Mouse (Mus musculus) T-helper 2 cell (primary cell): Measurements from ENCODE around the gene Pdk1.
"Not testable (repeated sequence)": the region's sequence is repeated elsewhere in the genome, so short reads cannot be mapped to it uniquely, and the experiment has no call there.

Experiments used
- in situ Hi-C: fragments of 300-600 bp; cut with MboI, MseI; formaldehyde crosslinking; loops from one replicate; pipeline ENCODE4 v1.15.1; 2025; ENCODE audit warnings: high pct_unique_total_duplicates

The Pdk1 gene

DNA sequence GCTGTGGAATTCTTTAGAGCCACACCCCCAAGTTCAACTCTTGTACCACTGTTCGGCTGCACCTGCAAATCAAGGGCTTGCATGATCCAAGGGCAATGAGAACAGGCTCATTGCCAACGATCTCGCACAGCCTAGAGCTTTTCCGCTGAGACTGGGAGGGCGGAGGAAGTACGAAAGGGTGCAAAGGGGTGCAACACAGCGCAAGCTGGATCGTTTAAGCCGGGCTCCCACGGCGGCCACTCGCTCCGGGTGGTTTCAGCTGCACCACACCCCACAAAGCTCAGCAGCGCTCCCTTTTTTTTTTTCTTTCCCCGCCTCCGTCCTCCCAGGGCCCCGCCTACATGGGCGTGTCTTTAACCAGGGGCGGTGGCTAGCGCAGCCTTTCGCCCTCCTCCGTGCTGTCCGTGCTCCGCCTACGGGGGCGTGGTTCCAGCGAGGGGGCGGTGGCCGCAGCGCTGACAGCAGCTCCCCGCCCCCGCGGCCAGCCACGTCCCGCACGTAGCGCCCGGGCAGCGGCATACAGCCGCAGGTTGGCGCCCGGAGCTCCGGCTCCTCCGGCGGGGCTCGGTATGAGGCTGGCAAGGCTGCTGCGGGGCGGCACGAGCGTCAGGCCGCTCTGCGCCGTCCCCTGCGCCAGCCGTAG is at the start of gene Pdk1:
Gene Pdk1, plus strand, starts transcription at position 424 of the 643 bp plus-strand sequence.
- in situ Hi-C loops, result no loop called here

DNA sequence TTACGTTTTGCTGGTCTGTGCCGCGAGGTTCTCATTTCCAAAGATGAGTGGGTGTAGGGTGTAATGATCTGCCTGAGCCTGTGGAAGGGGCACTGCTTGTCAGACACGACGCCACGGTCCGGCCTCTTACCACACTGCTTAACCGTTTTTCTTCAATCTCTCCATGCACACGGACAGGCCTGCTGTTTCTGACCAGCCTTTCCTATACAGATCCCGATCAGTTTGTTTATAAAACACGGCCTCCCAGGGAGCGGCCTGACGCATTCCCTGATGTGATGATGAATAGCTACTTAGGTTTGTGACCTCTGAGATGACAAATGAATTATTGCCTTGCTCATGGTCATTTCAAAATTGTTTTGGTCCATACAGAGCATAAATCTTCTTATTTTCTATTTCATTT is 48.9 kb upstream of the Pdk1 start:
- in situ Hi-C loops, result no loop called here

DNA sequence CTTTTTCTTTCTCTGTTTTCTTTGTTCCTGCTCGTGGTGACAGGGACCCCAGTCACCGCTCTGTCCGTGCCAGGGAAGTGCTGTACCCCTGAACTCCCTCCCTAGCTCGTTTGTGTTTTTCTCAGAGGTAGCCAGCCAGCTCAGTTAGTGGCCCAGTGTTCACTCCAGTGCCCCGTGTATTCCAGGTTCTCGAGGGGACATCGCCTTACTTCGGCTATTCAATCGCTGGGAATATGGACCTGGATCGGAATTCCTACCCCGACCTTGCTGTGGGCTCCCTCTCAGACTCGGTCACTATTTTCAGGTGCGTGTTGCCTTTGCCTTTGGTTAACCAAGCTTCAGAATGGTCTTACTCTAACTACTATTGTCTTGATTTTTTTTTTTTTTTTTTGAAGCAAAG is 45.3 kb upstream of the Pdk1 start:
- in situ Hi-C loops, result no loop called here

DNA sequence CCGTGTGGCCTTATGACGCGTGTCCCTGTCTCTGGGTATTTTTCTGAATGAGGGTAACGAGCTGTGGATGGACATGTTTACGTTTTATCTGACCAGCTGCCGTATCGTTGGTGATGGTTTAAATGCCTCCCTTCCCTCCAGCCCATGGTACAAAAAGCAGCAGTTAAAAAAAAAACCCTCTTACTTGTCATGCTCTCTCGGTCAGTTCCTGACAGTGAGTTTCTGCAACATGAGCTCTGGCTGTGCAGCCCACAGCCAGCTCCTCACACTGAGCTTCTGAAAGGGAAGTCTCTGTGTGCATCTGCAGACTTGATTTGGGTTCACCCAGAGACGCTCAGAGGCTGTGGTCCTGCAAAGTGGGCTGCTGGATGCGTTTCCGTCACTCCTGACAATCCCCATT is 44.1 kb upstream of the Pdk1 start:
- in situ Hi-C loops, result no loop called here

DNA sequence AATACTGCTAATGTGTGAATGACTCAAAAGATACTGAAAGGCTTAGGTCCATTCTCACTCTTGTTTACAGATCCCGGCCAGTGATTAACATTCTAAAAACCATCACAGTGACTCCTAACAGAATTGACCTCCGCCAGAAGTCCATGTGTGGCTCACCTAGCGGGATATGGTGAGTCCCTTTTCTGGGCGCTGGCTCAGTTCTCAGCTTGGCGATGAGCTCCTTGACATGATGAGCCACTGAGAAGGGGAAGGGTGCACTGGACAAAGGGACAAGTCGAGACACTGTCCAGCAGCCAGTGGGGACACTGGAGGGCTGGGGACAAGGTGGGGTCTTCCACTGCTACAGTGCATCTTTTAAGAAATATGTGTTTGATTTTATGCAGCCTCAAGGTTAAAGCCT is 39.4 kb upstream of the Pdk1 start:
- in situ Hi-C loops, result no loop called here

DNA sequence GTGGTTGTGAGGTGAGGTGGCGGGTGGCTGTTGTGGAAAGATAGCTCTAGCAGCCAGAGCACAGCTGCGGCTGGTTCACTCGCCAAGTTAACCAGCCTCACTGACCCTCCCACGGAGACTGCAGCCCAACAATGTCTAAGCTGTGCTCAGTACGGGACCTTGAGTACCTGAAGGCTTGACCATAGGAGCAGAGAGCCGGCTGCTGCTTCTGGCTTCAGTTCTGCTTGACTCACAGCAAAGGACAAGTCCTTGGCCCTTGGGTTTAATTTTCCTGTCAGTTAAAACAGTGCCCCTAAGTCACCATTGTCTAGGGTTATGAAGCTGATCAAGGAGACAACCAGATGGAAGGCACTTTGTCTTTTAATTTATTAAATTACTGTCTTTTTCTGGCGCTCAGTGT is 38.7 kb upstream of the Pdk1 start:
- in situ Hi-C loops, result no loop called here

DNA sequence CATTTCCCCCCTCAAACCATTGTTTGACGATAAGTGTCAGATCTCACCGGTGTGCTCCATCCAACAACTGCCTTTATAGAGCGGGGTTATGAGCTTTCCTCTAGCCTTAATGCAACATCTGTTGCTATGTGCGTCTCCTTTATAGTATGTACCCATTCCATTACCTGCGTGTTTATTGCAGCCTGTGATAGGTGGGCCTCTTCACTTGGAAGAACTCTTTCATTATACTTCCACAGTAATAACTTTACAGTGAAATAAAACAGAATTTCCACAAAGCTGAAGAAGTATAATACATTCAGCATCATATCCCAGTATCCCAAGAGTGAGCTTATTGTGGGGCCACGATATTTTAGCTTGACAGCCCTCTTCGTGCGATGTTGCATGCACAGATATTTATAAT is 37.5 kb upstream of the Pdk1 start:
- in situ Hi-C loops, result no loop called here

DNA sequence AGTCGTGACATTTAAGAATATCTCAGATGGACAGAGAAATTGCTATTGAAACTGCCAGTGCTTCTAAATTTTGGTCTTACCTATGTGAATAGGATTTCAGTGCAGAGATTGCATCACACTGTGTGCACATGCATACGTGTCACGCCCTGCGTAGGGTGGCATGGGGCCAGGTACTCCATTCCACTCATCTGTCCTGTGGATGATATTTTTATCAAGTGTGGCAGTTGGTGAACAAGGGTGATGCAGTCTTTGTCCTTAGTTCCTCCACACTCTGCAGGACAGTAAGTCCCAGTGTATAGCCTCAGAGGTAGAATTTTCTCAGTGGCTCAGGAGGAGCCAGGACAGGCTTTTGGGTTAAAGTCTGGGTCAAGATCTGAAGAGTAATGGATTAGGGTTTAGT is 36.8 kb upstream of the Pdk1 start:
- in situ Hi-C loops, result no loop called here

DNA sequence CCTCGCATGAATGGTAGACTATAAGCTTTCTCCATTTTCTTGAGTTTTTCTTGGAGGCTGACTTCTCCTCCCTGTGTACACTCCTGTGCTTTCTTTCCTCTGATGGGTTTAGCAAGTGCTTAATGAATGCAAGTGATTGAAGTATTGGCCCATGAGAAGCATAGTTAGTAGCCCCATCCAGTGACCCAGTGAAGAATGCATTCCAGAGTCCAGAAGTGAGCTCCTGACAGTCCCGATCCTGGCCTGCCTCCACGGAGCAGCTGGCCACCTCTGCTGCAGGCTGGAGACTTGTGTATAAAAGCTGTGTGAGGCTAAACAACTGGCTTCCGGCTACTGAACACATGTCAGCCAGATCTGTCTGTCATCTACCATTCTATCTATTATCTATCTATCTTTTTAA is 35.8 kb upstream of the Pdk1 start:
- in situ Hi-C loops, result no loop called here

DNA sequence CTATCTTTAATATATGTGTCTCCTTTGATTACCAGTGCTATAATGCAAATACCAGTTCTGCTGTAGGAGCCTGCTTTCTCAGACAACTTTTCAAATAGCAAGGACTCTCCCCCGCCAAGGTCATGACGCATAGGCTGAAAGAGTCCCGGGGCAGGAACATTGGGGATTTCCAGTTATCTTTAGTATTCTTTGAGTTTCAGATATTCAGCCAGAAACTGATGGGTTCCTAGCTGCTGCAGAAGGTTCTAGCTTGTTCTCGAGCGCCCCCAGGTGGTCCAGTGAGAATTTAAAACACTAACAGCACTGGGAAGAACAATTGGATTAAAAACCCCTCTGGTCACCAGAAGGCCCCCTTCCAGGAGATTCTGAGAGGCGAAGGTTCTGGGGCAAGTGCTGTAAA is 35.2 kb upstream of the Pdk1 start:
- in situ Hi-C loops, result no loop called here

DNA sequence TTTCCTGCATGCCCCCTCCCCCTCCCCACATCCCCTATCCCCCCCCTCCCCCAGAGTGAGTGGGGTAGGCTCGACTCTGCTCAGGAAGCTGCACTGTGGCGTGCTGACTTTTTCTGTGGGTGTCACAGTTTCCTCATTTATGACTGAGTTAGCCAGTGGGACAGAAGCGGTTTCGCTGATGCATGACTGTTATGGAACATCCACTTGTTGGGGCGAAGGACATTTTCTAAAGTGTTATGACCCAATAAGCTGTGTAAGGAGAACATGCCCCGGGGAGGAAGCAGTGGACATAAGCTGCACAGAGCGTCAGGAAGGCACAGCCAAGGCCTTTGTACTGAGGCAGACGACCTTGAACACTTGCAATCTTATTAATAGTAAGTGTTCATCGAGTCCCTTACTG is 29.7 kb upstream of the Pdk1 start:
- in situ Hi-C loops, result no loop called here

DNA sequence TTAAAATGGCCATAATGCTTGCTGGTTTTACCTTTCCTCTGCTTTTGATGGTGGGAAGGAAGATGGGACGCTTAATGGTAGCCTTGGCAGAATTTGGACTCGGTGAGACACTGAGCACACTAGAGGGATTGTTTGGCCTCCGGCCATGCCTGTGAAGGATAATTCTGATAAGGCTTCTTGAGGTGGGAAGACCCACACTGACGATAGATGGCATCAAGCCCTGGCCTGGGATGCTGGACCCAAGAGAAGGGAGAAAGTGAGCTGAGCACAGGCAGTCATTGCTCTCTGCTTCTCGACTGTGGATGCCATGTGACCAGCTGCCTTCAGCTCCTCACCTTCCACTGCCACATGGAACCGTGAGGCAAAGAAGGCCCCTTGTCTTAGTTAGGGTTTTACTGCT is 28.1 kb upstream of the Pdk1 start:
- in situ Hi-C loops, result no loop called here

DNA sequence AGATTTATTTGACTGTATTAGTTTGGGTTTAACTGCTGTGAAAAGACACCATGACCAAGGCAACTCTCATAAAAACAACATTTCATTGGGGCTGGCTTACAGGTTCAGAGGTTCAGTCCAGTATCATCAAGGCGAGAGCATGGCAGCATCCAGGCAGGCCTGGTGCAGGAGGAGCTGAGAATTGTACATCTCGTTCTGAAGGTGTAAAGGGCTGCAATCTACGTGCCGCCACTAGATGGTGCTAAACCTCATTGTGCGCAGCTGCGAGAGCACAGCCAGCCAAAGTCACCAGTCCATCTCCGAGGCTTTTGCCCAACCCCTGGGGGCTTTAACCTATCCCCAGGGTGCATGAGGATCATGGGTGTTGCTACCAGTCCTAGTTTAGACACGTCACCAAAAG is 20.9 kb upstream of the Pdk1 start:
- in situ Hi-C loops, result not testable (repeated sequence)

DNA sequence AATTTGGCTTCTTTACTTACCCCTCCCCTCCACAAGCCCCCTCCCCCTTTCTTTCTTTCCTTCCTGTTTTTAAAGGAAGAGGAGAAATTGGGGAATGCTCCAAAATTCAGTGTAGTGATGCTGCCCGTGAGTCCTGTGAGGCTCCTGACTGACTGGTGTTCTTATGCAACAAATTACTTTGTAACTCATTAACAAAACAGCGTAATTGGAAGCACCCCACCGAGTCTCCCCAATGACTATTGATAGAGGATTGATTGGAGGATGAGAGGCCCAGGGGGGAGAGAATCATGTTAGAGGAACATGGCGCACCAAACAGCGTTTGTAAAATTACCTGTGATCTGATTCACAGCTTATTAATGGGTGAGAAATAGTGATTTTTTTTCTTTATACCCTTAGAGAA is 17.9 kb upstream of the Pdk1 start:
- in situ Hi-C loops, result no loop called here

DNA sequence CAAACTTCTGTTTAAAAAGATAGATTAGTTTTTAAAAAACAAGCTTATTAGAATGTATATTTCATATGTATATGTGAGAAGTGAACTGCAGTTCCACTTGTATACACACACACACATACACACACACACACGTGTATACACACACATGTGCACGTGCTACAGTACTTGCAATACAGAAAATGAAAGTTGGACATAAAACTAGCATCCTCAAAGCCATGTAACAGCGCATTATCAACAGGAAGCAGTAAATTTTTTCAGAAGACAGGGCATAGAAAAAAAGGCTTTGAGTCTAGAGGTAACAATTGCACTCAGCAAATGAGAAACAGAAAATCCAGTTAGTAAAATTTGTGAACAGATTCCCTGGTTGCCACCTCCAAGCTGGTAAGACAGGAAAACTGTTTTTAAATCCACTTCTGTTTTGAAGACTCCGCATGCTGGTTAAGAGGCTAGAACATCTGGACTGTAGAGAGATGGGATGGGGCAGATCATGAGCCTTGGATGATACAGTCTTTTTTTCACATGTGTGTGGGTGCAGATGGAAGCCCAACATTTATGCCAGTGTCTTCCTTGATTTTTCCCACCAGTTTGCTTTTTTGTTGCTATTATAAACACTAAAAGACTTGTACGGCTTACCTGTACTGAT is 9.4 kb upstream of the Pdk1 start:
- in situ Hi-C loops, result loop anchor here (10.0 kb wide), 1 partner anchor 1019 kb away; no protein-coding TSS in a partner anchor

DNA sequence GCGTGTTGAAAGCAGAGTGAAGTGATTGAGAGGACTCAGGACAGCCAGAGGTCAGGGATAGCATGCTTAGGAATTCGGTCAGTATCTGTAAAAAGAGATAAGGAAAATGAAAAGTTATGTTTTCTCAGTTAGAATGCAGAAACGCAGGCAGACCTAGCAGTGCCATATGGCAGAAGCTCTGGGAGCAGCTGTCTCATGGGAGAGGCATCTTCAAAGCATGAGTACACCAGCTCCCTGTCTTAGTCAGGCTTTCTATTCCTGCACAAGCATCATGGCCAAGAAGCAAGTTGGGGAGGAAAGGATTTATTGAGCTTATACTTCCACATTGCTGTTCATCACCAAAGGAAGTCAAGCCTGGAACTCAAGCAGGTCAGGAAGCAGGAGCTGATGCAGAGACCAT is 8.0 kb upstream of the Pdk1 start:
- in situ Hi-C loops, result loop anchor here (10.0 kb wide), 1 partner anchor 1020 kb away; no protein-coding TSS in a partner anchor

DNA sequence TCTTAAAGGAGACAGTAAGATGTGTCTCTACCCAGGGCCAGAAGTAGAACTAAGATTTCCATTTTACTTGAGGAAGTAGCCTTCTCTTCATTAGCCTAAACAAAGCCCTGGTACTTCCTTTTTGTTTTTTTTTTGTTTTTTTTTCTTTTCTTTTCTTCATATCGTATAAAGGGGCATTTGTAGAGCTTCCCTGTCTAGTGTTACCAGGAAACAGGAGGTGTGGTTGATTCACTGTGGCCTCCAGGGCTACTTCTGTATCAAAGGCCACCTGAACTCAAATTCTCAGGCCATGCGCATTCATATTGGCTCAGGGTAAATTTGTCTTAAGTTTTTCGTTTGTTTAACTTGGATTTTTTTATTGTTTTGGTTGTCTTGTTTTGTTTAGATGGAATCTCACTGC is 7.1 kb upstream of the Pdk1 start:
- in situ Hi-C loops, result loop anchor here (10.0 kb wide), 1 partner anchor 1021 kb away; no protein-coding TSS in a partner anchor

DNA sequence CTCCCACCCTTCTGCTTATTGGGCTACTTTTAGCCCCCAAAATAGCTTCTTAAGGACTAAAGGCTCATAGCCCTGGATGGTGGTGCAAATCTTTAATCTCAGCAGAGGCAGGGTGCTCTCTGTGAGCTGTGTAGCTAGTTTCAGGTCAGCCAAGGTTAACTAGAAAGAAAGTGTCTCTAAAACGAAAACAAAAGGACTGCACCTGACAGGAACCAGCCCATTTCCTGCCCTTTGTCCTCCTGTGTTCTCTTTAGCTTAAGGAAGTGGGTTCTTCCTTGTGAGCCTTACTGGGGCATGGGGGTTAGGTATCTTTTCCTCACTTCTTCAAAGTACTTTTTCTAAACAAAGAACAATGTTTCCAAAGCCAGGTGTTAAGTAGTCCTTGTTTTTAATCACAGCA is 6.5 kb upstream of the Pdk1 start:
- in situ Hi-C loops, result loop anchor here (10.0 kb wide), 1 partner anchor 1022 kb away; no protein-coding TSS in a partner anchor

DNA sequence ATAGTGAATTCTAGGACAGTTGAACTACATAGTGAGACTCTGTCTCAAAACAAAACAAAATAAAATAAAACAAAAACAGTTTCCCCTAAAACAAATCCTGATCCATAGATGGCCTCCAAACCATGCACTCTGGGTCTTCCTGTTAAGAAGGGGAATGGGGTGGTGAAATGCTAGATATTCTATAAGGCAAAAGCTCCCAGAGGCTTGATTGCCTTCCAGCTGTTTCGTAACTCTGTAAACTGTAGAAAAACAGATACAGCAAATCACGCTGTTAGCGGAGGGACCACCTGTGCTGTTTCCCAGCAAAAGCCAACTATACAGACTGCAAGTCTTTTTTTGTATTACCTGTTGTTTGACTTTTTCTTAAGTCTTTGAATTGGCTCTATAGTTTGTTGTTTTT is 6.0 kb upstream of the Pdk1 start:
- in situ Hi-C loops, result loop anchor here (10.0 kb wide), 1 partner anchor 1022 kb away; no protein-coding TSS in a partner anchor

DNA sequence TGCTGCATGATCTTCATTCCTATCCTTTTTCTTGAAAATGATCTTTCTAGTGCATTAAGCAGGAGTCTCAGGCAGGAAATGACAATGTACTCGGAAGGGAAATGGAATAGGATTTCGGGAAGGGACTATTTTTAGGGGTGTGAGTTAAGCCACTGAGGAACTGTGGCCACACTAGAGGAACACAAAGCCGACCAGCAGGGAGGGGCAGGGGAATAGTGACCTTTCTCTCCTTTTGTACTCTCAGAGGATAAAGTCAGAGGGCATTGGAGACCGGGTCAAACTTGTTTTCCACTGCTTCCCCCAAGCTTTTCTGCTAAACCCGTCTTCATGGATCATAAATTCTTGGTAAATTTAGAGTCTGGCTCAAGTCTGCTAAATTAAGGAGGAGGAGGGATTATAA is 5.5 kb upstream of the Pdk1 start:
- in situ Hi-C loops, result loop anchor here (10.0 kb wide), 1 partner anchor 1023 kb away; no protein-coding TSS in a partner anchor

DNA sequence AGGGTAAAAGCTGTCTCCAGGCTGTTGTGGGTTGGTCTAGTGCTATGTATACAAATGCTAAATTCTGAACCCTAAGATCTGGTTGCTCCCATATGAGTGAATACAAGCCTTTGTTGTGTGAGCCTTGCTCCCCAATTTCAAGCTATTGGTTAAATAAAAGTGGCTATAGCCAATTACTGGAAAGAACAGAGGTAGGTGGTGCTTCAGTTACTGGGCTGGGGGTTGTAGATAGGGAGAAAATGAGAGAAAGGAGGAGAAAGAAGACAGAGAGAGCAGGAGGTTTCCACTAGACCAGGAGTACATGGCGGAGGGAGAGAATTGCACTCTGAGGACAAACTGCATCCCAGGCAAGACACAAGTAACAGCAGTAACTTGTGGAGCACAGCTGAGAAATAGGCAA is 4.8 kb upstream of the Pdk1 start:
- in situ Hi-C loops, result loop anchor here (10.0 kb wide), 1 partner anchor 1023 kb away; no protein-coding TSS in a partner anchor

DNA sequence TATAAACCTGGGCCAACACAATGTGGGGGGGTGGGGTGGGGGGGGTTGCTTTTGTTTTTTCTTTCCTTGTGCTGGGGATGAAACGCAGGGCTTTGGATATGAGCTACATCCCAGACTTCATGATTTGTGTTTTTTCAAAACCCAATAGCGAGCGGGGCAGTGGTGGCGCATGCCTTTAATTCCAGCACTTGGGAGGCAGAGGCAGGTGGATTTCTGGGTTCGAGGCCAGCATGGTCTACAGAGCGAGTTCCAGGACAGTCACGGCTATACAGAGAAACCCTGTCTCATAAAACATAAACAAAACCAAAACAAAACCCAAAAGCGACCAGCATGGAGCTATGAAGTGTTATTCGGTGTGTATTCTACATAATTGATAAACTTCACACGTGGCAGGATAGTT is 883 bp upstream of the Pdk1 start:
- in situ Hi-C loops, result no loop called here
